Mouse (Mus musculus): Measurements from ENCODE around the gene Zpbp2.
A peak's percentile ranks its signal among the peaks of the same experiment; 100 is the strongest.
"Not testable (repeated sequence)": the region's sequence is repeated elsewhere in the genome, so short reads cannot be mapped to it uniquely, and the experiment has no call there.

Gene Zpbp2

GRCm38 (mm10) chr11:98590548-98591445 lies 39.9 kb downstream of the Zpbp2 start:
- no peak for DNase-seq (ENCODE audit: low spot score in 2 of 2)

- no peak for DNase-seq (ENCODE audit: low spot score in 2 of 2)
Measured at GRCm38 (mm10) chr11:98595021-98595420, 44.1 kb downstream of the Zpbp2 start.

- no peak for DNase-seq (ENCODE audit: low spot score in 2 of 2)
Measured at GRCm38 (mm10) chr11:98595473-98595872, 44.6 kb downstream of the Zpbp2 start.

- DNase-seq (ENCODE audit: low spot score in 2 of 2), result no peak
Measured at GRCm38 (mm10) chr11:98595955-98596354, 45.1 kb downstream of the Zpbp2 start.

GRCm38 (mm10) chr11:98597363-98597762 lies 46.5 kb downstream of the Zpbp2 start:
- no peak for DNase-seq (ENCODE audit: low spot score in 2 of 2)

- DNase-seq (ENCODE audit: low spot score in 2 of 2), result no peak
Measured at GRCm38 (mm10) chr11:98597991-98598390, 47.1 kb downstream of the Zpbp2 start, which contains the start of gene Lrrc3c. TSS of gene Lrrc3c (plus strand) at chr11:98598291.

GRCm38 (mm10) chr11:98598851-98599290 lies 48.0 kb downstream of the Zpbp2 start:
- no peak for DNase-seq (ENCODE audit: low spot score in 2 of 2)

- no peak for DNase-seq (ENCODE audit: low spot score in 2 of 2)
Measured at GRCm38 (mm10) chr11:98599291-98599690, 48.4 kb downstream of the Zpbp2 start.

GRCm38 (mm10) chr11:98602090-98602690 lies 51.3 kb downstream of the Zpbp2 start:
- DNase-seq (ENCODE audit: low spot score in 2 of 2), result no peak

- DNase-seq (ENCODE audit: low spot score in 2 of 2), result no peak
Measured at GRCm38 (mm10) chr11:98603953-98604352, 53.1 kb downstream of the Zpbp2 start.

GRCm38 (mm10) chr11:98604911-98605310 lies 54.0 kb downstream of the Zpbp2 start:
- DNase-seq (ENCODE audit: low spot score in 2 of 2), result not testable (repeated sequence)

GRCm38 (mm10) chr11:98606763-98607162 lies 55.9 kb downstream of the Zpbp2 start:
- peak in 1 of 2 experiments; percentile 20 for DNase-seq (ENCODE audit: low spot score in 2 of 2)
